Mouse (Mus musculus) adrenal gland, postnatal 4 days (tissue): ENCODE measurements around the gene Fads1. TPM values are rescaled to one million over a fixed set of nuclear protein-coding genes. Genes with fewer than 3 reads are reported as not detected.
A peak's percentile ranks its signal among the peaks of the same experiment; 100 is the strongest.
"Not testable (repeated sequence)": the region's sequence is repeated elsewhere in the genome, so short reads cannot be mapped to it uniquely, and the experiment has no call there.

ENCODE experiments used
- DNase-seq, 2 experiments: peaks; one replicate each; pipeline ENCODE4 v3.0.0; 2021 to 2022; ENCODE audit warnings: low spot score in 2 of 2, mixed read lengths in 2 of 2
- long read RNA-seq, 2 experiments: library from polyadenylated mRNA; stranded (forward); transcript quantifications; one replicate each; pipeline ENCODE4 v2.0.0; 2021
- total RNA-seq, 2 experiments: library from RNA; stranded (reverse); gene quantifications; 2 replicates each; pipeline ENCODE4 v1.2.3; 2021

Gene Fads1
- total RNA-seq = 100 to 1,000 TPM; 225 to 254 TPM
- long read RNA-seq, experiment 1, transcript Fads1-201 (12 exons, 3,460 nt) = major isoform, 51 of 92 reads
- long read RNA-seq, experiment 1, partial matches to known transcripts = 40 of 92 reads
- long read RNA-seq, experiment 1, other reads (novel, unspliced or antisense) = 1 of 92 reads
- long read RNA-seq, experiment 2, transcript Fads1-201 (12 exons, 3,460 nt) = major isoform, 31 of 110 reads
- long read RNA-seq, experiment 2, partial matches to known transcripts = 64 of 110 reads
- long read RNA-seq, experiment 2, other reads (novel, unspliced or antisense) = 13 of 110 reads

DNA sequence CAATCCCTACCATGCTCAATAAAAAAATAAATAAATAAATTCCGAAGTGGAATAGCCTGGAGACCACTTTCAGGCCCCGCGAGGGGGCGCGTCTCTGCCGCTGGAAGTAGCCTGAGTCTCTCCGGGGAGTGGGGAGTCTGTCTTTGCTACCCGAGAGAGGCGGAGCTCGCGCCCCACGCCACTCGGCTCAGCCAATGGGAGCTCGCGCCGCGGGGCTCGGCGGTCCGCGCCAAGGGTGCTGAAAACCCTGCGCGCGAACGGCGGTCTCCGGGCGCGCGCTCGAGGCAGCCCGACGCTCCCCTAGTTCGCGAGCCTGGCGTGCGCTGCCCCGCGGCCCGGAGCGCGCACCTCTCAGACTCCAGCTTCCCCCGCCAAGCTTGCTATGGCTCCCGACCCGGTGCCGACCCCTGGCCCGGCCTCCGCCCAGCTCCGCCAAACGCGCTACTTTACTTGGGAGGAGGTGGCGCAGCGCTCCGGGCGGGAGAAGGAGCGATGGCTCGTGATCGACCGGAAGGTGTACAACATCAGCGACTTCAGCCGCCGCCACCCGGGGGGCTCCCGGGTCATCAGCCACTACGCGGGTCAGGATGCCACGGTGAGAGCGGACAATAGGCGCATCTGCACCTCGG is at the start of gene Fads1:
Fads1 (plus strand) TSS at position 219 of the 629 bp plus-strand sequence.
- DNase-seq = peak; percentile 86 to 88

DNA sequence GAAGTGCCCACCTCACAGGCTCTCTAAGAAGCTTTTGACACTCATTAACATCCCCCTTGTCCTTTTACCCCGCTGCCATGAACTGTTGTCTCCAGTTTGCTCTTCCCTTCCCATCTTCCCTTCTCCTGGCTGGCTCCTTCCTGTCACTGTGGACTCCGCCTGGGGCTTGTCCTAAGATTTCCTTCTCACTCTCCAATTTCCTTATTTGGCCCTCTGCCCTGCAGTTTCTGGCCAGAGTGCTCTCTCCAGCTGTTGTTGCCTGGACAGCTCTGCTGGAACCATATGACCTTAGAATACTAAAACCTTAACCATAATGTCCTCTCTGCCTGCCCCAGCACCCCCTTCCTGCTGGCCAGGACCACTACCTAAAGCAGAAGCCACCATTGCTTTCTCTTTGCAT is 48.0 kb upstream of the Fads1 start:
- DNase-seq = no peak

DNA sequence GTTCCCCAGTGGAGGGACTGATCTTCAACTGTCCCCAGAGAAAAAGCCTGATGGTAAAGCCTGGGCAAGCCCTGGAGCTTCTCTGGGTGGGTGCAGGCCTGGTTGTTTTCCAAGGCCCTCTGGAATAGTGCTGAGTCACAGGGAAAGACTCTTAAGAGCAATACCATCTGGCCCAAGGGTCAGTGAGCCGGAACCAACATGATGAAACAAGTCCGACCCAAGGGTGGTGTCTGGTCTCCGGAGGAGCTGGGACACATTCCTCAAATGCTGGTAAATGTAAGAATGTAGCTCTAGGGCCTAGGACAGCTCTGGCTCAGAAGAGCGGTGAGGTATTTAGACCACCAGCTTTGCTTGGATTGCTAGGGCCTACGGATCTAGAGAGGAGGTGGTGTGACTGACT is 45.3 kb upstream of the Fads1 start:
- no peak for DNase-seq

DNA sequence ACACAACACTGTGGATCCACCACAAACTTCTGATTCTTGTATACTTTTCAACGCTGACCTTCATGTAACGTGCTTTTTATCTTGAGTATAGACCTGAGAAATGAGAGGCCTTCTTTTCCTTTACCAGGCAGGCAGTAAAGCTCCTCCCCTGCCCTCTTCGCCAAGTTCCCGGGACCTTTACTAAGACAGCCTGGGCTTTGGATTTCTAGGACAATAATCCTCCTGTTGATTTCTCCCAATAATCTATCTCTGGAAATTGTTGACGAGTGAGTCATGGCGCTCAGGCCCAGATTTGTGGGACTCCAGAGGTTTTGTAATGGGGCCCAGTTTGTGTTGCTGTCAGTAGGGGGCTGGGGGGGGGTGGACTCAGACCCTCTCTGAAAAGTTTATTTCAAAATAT is 43.0 kb upstream of the Fads1 start:
- no peak for DNase-seq

DNA sequence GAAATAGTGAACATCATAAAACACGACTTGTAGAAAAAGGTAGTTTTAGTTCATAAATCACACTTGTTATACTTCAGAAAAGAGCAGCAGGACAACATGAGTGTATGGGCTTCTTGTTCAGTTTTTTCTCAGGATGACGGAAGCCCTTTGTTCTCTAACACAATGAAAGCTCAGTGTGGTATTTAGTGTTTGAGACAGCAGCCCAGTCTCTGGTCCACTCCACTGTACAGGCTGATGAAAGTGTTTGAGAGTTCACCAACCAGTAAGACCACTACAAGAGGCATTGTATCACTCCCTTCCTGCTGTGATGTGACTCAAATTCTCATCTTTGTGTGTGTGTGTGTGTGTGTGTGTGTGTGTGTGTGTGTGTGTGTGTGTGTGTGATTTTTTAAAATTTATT is 39.0 kb upstream of the Fads1 start:
- no peak for DNase-seq

DNA sequence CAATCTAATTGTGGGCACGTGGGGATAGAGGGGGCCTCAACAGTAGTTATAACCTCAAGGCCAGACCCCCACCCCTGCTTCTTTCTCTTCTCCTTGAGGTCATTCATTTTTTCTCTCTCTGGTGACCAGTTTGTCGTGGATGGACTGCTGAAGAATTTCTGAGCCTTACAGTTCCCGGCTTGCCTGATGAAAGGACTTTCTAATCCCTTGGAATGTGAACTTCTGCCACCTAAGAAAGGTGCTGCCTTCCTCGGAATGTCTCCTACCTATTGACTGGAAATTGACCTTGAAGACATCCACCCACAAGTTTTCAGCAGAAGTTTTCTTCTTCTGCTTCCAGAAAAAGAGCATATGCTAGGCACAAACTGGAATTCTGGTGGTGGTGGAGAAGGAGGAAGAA is 38.2 kb upstream of the Fads1 start:
- DNase-seq = no peak

DNA sequence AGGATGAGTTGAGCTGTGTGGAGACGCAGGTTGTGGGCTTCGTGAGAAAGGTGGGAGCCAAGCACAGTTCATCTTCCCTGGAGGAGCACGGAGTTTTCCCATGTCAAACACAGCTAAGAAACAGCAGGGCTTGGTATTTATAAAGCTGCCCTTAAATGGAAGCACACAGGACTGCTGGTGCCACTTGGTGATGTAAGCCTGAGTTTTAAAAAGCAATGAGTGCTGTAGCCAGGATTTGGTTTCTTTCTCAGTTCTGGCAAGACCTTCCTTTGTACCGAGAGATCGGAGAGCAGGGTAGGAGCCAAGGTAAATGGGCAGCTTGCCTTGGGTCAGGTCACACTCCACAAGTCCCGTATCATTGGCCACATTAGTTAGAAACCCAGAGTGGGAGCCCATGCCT is 34.1 kb upstream of the Fads1 start:
- no peak for DNase-seq

DNA sequence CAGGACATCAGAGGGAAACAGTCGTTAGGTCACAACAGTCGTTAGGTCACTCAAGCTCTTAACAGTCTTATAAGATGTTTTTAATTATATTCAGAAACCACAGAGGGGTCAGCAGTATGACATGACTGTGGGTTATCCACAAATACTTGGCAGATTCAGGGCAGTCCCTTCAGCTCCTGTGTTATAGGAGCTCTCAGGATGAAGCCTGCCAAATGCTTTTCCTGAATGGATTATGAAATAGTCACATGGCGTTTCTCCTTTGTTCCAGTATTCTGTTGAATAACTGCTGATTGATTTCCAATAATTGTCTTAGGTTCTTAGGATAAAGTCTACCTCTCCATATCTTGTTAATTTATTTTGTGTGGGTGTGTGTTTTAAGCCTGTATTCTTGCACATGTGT is 33.5 kb upstream of the Fads1 start:
- no peak for DNase-seq

DNA sequence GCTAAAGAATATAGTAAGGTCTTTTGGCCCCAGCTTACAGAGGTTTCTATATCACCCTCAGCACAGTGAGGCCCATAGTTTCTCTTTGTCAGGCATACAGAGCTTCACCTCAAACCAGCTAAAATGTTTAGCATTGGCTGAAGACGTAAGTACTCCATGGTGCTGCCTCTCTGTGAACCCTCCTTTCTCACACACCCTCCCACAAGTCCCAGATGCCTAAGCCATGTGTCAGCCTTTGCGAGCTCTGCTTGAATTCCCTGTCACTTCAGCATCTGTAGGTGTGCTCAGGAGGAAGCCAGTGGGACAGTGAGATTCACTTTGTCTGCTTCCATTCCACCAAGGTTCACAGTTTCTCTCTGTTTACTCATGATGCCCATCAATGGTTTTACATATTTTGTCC is 25.0 kb upstream of the Fads1 start:
- no peak for DNase-seq

DNA sequence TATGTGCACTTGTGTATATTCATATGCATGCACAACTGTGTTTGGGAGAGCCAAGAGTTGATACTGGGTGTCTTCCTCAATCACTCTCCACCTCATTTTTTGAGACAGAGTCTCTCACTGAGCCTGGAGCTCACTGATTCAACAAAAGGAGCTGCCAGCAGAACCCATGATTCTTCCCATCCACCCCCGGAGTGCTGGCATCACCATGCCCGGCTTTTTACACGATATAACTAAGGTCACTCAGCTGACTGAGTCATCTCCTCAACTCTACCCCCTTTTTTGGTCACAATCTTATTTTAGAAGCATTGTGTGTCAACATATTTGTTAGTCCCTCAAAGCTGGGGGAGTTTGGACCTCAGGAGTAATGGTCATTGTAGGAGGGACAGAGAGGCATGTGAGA is 18.8 kb upstream of the Fads1 start:
- no peak for DNase-seq

DNA sequence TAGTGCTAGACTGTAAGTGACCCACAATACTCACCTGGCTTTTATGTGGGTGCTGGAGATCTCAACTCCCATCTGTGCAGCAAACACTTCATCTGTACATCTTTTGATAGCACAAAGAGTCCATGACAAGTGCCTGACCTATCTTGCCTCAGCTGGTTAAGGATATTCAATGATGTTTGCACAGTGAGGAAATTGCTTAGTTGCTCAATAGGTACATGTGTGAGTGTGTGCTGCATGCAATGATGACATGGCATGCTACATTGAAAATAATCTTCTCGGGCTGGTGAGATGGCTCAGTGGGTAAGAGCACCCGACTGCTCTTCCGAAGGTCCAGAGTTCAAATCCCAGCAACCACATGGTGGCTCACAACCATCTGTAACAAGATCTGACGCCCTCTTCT is 16.8 kb upstream of the Fads1 start:
- DNase-seq = not testable (repeated sequence)

DNA sequence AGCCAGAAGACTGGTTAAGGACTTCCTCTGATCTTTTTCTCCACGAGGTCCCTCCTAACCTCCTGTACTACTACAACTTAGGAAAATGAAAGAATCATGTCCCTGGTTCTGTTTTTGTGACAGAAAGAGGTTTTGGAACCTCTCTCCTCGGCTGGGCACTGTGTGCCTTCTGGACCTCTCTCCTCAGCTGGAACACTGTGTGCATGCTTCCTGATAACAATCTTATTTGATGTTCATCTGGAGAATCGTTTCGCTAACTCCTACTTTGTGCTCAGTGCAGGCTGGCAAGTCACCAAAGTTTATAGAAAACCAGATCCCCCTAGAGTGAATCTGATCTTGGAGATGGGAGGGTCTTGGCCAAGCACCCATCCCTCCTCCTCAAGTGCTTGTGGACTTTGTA is 15.6 kb upstream of the Fads1 start:
- no peak for DNase-seq

DNA sequence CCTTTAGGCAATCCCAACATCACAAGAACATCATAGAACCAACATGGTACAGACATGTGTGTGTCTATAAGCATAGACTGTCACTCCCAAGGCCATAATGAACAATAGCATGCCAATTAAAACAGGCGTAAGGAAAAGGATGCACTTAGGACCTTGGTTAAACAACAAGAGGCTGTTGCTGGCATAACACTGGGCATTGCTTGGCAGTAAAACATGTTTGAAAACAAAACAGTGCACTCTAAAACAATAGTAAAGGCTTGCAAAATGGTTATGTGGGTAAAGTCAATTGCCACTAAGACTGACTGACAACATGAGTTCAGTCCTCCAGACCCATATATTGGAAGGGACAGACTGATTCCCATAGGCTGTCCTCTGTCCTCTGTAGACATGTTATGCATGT is 14.7 kb upstream of the Fads1 start:
- no peak for DNase-seq

DNA sequence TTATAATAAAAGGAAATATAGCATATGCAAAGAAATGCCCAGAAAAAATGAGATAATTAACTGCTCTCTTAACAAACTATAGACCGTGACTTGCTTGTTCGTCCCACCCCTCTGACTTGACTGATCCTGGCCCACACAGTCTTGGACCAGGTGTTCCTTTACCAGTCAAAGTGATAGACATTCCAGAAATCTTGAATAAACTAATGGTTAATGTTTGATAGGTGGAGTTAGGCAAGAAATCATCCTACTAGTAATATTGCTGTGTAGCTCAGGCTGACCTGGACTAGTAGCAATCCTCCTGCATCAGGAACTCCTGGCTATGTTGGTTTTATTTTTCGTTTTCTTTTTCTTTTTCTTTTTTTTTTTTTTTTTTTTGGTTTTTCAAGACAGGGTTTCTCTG is 14.2 kb upstream of the Fads1 start:
- DNase-seq = no peak

DNA sequence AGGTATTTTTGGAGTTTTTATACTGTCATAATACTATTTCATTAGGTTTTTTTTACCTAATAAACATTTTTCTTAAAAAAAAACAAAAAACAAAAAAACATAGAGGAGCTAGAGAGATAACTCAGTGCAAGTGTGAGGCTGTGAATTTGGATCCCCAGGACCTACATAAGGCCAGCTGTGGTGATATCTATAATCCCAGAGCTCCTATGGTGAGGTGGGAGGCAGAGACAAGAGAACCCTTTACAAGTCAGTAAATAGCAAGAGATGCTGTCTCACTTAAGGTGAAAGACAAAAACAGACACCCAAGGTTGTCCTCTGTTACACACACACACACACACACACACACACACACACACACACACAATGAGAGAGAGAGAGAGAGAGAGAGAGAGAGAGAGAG is 13.5 kb upstream of the Fads1 start:
- no peak for DNase-seq

DNA sequence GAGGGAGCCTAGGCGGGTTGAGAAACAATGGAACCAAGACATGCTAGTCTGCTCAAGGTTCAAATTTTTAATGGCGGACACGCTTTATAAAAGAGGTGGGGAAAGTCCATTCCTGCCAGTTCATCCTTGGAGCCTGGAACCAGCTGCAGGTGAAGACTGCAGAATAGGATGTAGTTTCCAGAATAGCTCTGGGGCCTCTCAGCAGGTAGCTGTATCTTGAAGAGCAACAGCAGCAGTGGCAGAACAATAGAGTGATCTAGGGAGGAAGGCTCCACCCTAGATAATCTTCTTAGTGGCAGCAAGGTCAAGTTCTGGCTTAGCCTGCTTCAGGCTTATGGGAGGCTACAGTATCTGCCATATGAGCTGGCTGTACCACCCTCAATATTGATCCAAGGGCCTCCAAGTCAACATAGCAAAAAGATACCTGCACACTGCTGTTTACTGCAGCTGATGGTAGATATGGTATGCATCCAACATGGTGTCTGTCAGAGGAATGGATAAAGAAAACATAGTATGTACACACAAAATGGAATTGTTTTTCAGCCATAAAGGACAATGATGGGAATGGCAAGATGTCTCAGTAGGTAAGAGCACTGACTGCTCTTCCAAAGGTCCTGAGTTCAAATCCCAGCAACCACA is 12.9 kb upstream of the Fads1 start:
- DNase-seq = not testable (repeated sequence)

DNA sequence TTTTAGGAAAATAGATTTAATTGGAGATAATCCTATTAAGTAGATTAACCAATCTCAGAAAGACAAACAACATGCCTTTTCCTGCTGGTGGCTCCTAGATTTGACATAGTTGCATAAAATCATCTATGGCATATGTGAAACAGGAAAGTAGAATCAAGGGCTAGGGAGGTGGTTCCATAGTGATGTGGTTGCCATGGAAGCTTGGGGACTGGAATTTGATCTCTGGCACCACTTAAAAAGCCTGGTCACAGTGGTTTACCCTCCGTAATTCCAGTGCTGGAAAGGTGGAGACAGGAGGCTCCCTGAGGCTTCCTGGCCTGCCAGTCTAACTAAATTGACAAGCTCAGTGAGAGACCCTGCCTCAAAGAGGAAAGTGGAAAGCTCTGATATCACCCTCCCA is 12.2 kb upstream of the Fads1 start:
- no peak for DNase-seq

DNA sequence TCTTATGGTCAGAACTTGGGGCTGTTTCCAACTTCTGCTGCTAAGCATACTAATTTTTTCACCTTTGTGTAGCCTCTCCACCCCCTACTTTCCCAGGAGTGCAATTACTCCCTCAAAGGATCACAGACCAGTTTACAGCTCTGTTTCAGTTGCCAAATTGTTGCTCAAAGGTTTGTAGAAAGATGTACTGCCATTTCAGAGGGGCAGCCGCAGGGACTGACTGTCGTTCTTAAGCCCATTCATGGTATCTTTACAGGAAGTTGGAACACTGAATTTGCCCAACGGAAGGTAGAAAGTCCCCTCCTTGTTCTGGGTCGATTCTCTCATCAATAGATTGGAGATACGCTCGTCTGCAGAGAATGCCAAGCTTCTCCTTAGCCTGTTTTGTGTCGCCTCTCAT is 11.3 kb upstream of the Fads1 start:
- DNase-seq = no peak

DNA sequence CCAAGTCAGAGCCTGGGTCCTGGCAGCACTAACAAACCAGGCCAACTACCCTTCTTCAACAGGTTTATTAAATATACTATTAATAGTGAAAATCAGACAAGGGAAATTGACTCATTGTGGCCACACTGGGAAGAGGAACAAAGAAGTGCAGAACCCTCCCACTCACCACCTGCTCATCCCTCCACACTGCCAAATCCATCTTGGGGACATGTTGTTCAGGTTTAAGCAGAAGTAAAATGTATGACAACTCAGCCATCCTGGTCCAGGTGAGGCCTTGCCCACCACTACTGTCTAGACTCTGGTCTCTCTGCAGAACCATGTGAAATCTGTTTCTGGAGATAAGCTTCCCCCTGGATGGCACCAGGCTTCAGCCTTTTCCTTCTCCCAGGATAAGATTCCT is 10.8 kb upstream of the Fads1 start:
- no peak for DNase-seq

DNA sequence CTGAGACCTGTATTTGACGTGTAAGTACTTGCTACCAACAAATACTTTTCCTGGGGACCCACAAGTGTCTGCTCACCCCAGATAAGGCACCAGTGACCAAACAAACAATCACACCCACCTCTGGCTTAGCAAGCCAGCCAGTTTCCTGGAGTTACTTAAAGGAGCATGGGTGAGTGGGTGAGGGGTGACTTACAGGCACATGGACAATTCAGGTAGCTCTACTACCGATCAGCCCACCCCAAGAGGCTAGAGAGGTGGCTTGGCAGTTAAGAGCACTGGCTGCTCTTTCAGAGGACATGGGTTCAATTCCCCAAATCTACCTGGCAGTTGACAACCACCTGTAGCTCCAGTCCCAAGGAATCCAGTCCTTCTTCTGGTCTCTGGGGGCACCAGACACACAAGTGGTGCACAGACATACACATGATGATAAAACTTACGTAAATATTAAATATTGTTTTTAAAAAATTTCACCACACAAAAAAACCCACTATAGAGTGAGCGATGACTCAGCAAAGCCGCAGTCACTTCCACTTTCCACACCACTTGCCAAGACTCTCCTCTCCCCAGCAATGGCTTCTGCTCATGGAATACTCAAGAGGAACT is 9.5 kb upstream of the Fads1 start:
- no peak for DNase-seq

DNA sequence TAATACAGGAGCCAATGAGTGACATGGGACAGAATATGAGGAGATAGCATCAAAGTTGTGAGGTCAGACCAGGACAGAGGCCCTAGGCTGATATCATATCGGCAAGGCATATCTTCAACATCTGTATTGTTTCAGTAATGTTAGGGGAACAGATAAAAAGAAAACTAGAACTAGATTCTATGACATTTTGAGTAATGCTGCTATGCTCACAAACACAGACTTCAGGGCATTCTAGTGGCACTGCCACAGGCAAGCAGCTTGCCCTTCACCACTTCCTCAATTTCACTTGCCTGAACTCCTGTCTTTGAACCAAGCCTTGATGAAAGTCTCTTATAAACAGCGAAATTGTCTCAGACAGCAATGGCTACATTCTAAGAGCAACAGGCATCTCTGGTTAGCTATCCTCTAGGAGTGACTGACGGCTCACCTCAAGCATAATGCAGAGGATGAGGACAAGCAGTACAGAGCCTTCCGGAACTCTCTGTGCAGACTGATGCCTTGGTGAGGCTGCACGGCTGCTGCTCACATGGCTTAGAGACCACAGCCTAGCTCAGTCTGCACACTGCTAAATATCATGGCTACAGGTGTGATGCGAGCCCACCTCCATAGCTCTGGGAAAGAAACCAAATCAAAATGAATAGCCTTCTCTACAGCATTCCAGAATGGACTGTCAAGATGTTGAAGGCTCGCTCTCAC is 8.7 kb upstream of the Fads1 start:
- no peak for DNase-seq

DNA sequence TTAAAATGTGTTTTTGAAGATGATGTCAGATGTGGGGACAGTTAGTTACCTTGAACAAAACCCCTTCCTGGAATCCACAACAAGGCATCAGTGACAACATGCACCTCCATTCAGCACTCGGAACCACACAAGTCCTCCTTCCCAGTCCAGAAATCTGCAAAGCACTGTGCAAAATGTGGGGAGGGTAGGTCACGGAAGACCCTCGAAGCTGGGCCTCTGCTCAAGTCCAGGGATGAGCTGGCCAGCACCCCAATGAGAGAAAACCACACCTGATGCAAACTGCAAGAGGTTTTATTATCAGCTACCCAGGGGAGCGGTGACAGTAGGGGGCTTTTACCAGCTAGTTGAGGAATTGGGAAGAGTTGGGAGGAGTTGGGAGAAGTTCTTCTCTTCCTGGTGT is 7.7 kb upstream of the Fads1 start:
- no peak for DNase-seq
